Mouse (Mus musculus): ENCODE data around the gene Tpk1.

The Tpk1 gene

DNA sequence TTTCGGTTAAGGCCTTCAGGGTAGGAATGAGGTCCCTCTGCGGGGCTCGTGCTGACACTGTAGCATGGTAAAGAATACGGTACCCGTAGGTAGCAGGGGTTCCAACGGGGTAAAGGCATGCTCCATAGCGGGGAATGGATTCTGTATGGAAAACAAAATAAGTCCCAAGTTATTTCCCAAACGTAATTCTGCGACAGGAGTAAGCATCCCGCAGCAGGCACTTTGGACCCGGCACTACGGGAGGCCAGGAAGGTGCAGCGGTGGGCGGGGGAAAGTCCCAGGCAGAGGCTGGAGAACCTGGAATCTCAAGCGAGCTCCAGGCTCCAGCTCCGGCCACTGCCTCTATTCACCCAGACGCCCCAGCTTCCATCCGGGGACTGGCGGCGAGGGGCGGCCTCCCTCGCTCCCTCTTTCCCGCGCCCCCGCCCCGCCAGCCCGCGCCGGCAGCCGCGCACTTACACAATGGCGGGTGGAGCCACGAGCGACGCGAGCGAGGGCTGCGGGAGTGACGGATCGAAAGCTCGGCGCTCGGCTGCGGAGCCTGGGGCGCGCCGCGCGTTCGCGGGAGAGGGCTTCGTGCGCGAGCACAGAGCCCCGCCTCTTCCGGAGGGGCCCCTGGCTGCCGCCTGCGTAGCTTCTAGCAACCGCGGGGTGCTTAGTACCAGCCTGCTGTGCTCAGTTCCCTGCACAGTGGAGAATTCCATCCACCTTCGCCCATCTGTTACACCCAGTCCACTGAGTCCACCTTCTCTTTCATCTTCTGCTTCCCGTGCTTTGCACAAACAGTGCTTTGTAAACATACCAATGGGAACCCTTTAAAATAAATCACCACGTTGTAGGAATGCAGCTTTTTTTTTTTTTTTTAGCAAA lies at the start of gene Tpk1:
Gene Tpk1, minus strand, starts transcription at position 602 of the 870 bp plus-strand sequence.
- DNase-seq (ENCODE audit: low spot score in 2 of 2): peak; percentile 88 to 94

DNA sequence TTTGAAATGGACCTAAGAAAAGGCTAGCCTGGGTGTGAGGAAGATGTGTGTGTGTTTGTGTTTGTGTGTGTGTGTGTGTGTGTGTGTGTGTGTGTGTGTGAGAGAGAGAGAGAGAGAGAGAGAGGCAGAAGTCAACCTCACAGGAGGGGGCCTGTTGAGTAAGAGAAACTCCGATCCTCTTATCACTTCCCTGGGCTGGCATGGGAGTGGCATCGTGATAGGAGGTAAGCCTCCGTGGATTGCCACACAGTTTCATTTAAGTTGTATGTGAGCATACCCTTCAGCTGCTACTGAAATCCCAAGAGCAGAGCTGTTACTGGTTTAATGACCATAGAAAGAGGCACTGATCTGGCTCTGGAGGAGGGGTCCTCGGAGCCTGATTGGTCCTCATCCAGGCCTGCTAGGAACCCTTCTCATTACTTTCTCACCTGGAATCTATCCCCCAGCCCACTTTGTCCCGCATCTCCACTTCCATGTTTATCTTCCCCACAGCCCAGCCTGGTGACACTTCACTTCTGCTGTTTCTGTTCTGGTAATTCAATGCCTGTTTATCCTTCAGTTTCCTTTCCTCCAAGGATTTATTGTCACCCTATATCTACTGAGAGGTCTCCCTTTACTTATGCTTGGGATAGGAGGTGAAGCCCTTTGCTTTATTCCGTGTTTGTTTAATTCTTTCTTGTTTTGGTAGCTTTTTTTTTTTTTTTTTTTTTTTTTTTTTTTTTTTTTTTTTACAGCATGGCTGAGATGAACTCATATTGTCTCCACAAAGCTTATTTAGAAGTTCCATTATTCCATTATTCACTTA lies 36.9 kb upstream of the Tpk1 start:
- no peak for DNase-seq (ENCODE audit: low spot score in 2 of 2)

DNA sequence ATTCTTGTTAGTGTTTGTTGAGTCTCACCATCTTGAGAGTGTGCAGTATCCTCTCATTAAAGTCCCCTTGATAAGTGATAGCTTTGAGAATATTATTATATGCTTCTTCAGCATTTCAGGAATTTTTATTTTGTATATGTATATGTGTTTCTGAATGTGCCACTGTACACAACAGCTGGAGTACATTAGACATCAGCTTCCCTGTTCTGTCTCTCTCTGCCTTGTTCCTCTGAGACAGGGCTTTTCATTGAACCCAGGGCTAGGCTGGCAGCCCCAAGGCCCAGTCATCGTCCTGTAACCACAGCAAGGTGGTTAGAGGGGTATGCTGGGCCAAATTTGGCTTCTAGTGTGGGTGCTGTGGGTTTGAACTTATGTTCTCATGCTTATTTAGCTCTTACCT lies 25.8 kb upstream of the Tpk1 start:
- no peak for DNase-seq (ENCODE audit: low spot score in 2 of 2)

DNA sequence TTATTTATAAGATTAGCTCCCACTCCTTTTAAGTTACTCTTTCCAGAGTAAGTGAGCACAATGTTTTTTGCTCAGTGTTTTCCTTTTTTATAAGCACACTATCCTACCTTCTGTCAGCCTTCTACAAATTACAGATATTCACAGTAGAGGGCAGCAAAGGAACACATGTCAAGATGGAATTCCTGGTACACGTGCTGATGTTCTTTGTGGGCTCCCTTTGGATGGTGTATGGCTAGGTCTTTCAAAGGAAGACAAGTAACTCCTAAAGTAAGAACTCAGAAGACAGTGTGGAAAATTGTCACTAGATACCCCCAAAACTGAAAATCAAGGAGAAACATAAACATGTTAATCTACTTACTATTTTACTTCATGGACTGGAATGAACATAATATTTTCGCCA lies 19.9 kb upstream of the Tpk1 start:
- no peak for DNase-seq (ENCODE audit: low spot score in 2 of 2)

DNA sequence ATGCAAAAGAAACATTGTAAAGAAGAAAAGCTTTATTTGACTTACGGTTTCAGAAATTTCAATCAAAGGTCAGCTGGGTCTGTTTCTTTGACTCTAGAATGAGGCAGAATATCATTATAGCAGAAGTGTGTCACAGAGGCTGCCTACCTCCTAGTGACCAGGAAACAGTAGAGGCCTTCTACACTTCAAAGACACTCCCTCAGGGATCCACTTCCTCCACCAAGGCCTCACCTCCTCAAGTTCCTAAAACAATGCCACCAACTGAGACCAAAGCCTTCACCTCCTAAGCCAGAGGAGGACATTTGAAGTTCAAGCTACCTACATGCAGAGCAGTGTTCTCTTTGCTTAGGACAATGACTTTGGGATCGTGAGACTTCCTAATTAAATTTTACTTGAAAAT lies 16.5 kb upstream of the Tpk1 start:
- no peak for DNase-seq (ENCODE audit: low spot score in 2 of 2)

DNA sequence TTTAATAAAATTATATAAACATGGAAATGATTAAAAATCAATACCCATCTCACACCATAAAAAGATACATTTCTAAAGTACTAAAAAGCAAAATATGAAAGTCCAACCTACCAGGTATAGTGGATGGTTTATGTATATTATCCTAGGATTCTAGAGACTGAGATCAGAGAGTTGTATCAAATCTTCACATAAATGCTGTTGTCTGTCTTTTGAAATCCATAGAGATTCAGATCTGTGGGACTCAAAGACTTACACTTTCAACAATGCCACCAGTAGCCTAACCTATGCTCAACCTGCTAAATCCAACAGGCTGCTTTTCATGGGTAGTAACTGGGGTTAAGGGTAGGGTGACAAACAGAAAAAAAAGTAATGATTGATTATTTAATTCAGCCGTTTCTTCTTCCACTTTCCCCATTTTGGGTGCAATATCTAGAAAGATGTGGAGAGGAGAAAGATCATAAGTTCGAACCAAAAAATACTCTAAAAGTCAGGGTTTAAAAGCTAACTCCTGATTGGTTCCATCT lies 12.7 kb upstream of the Tpk1 start:
- DNase-seq (ENCODE audit: low spot score in 2 of 2): no peak

DNA sequence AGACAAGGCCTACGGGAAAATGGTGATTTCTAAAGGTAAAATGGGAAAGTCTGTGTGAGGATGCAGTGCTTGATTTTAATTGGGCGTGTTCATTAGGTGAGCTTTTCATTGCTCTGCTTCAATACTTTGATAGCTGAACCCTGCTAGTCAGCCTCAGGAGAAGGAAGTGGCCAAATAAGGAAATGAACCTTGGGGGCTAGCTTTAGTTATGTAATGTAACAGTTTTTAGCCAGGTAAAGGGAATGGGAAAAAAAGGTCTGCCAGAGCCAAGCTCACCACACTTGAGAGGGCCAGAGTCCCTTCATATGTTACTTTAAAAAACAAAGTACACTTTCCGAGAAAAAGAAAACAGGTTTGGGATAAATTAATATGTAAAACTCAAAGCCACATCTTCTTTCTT lies 11.5 kb upstream of the Tpk1 start:
- DNase-seq (ENCODE audit: low spot score in 2 of 2): no peak

DNA sequence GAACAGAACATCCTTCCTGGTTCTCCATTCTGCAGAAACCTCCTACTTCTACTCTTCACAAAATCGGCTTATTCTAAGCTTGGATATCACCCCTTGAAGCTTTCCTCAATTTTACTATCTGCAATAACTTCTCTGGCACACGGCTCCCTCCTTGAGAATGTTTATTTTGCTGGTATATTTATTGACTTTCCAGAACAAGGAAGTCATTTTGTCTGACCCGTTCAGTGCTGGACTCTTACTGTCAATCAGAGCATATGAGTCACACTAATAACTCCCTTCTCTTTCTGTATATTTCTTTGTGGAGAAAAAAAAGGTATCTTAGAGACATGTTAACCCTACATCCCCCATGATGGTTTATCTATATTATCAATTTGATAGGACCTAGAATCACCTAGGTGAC lies 10.1 kb upstream of the Tpk1 start:
- DNase-seq (ENCODE audit: low spot score in 2 of 2): no peak

DNA sequence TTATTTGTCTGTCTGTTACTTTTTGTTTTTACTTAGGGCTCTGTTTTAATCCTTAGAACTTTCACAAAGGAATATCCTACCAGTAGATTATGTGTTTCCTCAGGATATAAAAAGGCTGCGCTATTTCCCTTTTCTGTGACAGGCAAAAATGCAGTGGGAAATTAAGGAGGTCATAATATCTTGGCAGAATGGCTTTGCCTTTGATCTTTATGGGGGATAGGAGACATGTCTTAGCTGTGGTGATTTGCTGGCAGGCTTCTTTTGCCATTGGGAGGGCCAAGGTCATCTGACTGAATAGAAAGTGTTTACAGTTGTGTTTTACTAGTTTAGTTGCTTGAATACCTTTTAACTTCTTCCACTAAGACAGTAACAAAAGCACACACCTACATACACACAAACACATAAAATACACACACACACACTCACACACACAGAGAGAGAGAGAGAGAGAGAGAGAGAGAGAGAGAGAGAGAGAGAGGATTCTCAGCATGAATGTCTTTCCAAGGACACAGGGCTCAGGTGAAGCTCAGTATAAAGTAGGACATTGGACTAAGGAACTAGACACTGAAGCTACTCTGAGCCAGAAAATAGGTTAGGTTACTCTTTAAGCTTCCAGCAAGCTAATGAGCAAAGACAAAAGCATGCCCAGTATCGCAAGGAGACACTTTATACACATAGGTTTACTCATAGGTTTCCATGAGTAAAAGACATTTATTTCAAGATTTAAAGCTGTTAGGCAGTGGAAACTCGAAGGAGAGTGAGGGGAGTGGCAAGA lies 9.1 kb upstream of the Tpk1 start:
- DNase-seq (ENCODE audit: low spot score in 2 of 2): no peak

DNA sequence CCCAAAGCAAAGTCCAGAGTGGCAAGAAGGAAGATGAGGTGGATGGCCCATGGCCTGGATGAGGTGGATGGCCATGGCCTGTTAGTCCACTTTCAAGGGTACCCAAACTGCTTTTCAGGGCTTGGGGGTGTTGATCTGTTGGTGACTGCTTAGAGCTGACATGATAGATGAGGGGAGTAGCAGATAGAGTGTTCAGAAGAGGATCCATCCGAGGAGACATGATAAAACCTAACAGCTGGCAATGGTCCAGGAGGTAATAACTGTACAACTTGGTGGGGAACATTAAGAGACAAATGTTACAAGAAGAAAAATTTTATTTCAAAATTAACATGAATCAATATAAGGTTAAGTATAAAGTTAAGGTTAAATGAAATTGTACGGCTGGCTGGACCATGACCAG lies 4.9 kb upstream of the Tpk1 start:
- DNase-seq (ENCODE audit: low spot score in 2 of 2): no peak

DNA sequence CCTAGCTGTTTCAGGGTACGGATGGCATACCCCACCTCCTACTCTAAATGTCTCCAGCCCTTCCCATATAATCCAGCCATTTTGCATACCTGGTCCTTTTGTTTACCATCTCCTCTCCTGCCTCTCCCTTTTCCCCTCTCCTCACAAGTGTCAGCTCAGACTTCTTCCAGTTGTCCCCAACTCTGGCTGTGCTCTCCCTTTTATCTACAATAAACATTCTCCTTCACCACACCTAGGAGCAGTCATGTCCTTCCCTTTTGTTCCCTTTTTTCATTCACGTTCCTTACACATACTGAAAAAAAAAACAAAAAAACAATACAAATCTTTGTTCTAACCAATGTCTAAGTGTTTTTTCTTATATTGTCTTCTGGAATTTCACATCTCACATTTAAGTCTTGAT lies 1.6 kb upstream of the Tpk1 start:
- no peak for DNase-seq (ENCODE audit: low spot score in 2 of 2)

DNA sequence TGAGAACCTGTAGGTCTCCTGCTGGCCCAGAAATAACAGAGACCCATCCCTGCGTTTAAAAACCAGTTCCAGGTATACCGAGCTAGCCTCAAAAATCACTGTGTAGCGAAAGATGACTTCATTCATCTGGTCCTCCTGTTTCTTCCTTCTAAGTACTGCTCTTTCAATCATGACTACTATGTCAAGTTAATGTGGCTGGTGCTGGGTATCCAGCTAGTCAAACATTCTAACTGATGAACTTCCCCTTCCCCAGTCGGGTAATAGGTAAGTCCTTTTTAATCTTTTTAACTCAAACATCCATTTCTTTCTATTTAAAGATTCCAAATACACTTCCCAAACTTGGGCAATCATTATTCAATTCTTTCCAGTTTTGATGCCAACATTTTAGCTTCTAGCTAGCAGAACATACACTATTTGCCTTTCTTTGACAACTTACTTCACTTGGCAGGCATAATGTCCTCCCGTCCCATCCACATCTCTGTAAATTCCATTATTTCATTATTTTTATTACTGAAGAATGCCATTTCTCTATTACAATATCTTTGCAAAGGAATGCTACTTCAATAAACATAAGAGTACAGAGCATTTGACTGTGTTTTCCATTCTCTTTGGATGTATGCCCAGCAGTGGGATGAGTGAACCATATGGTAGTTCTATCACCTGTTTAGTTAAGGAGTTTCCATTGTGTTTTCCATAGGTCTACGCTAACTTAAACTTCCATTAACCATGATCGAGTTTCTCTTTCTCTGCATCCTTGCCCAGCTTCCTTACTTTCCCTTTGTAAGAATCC lies 728 bp upstream of the Tpk1 start:
- no peak for DNase-seq (ENCODE audit: low spot score in 2 of 2)

DNA sequence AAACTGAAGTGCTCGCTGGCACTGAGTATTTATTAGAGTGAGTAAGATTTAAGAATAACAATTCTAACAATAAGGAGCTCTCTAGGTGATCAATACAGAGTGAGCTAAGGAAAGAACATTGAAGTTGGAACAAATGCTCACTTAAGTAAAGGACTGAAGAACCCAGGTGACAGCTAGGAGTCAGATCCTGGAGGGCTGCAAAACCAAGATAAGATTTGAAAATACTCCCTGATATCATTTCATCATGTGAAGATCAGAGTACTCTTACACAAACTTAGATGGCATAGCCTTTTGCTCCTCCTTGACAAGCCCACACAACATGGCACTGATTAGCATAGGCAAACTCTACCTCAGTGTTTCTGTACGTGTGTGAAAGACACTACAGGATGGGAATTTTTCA lies 4.3 kb downstream of the Tpk1 start:
- DNase-seq (ENCODE audit: low spot score in 2 of 2): no peak

DNA sequence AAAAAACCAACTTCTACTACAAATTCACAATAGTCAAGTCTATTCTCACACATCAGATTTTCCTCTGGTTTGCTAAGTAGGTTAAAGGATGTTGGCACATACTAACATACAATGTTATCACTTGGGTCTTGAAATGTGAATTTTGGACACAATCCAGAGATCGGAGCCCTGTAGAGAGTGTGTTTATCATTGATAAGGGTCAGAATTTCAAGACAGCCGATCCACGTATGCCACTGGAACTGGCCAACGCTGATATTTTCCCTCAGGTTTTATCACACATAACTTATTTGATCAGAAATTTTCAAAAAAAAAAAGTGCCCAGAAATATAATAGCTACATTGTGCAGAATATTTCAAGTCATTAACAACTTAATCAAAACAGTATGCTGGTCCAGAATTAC lies 7.8 kb downstream of the Tpk1 start:
- no peak for DNase-seq (ENCODE audit: low spot score in 2 of 2)

DNA sequence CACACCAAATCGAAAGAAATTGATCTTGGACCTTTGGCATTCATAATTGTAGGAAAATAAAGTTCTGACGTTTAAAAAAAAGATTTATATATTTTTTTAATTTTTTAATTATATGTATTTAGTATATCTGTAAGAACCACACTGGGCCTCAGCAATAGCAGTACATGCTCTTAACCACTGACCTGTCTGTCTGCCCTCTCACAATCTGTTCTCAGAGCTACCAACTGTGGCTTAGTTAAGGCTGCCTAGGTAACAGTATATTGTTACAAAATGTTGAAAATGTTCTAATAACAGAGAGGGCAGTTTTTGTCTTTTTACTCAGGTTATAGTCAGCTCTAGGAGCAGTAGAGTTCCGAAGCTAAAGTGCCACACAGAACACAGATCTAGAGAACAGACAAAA lies 8.2 kb downstream of the Tpk1 start:
- no peak for DNase-seq (ENCODE audit: low spot score in 2 of 2)

DNA sequence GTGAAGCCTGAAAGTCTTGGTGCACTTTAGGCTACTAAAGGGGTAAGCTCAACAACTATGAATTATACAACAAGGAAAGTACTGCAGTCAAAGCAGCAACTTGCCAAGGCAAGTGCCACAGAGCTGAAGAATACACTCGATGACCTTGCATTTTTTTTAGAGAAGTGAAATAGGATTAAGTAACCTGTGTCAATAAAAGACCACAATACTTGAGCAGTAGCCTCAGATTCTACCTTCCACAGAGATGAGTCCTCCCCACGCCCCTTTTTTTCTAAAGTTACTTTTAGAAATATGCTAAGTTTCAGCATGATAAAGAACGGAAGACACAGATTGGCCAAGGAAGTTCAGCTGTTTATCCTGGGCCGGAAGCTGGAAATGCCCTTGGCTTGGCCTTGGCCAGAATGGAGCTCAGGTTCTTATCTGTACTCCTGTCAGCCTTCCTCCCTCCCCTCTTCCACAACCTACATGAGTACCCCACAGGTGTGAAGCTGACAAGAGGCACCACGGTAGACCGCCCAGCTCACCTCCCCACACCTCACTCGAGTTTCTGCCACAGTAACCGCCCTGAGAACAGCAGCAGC lies 11.1 kb downstream of the Tpk1 start:
- DNase-seq (ENCODE audit: low spot score in 2 of 2): no peak

DNA sequence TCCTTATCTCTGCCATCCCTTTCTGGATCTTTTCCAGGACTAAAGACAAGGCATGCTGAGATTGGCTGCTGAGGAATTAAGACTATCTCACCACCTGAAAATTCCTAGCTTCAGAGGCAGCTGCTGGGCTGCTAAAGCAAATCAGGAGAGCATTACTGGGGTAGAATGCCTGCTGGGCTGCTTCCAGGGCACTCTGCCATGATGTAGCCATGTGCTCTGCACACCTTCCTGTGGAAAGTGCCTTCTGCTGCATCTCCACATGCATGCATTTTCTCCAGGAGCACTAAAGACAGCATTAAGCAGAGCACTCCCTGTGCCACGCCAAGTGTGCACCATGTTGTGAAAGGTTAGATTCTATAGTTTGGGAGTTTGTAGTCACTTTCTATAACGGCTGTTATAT lies 16.6 kb downstream of the Tpk1 start:
- no peak for DNase-seq (ENCODE audit: low spot score in 2 of 2)

DNA sequence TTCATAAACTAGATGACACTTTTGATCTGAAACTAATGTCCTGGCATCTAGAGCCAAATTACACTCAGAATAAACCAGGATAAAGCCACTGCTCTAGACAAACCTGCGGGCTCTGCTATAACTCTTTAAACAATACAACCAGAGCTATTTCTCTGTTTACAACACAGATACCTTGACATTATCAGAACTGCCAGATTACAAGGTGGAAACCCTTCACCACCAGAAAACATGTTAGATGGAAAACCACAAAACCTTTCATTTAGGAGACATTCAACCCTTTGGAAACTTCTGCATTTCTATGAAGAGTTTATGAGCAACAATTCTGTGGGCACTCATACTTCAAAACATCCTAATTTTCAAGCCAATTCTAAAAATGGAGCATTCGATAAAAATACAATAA lies 20.4 kb downstream of the Tpk1 start:
- DNase-seq (ENCODE audit: low spot score in 2 of 2): no peak

DNA sequence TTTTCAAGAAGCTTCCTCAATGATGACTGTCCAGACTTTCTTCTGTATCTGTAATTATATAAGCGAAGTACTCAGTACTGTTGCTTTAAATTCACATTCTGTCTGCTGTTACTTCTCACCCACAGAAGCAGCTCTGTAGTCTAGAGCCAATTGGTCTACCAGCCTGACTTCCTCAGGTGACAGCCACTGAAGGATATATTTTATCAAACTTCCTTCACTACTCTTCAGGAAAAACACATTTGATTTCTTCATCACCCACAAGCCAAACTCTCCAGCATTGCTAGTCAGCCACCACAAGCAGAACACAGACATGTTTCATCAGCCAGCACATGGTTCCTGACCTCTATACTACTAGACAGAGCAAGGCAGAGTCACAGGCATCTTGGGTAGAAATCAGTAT lies 21.0 kb downstream of the Tpk1 start:
- DNase-seq (ENCODE audit: low spot score in 2 of 2): no peak

DNA sequence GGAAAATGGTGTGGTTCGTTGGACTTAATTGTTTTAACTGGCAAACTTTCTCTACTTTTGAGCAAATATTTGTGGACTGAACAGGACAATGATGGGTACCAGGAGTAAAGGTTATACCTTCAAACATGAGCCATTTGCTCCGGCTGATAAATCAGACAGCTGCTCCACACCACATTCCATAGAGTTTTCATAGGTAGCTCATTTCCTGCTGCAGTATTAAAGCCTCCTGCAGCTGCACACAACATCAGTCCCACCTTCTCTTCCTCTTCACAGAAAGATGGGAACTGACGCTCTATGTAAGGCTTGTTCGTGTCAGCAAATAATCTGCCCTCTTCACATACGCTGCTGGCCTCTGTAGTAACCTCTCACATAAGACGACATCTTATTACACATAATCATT lies 22.4 kb downstream of the Tpk1 start:
- no peak for DNase-seq (ENCODE audit: low spot score in 2 of 2)

DNA sequence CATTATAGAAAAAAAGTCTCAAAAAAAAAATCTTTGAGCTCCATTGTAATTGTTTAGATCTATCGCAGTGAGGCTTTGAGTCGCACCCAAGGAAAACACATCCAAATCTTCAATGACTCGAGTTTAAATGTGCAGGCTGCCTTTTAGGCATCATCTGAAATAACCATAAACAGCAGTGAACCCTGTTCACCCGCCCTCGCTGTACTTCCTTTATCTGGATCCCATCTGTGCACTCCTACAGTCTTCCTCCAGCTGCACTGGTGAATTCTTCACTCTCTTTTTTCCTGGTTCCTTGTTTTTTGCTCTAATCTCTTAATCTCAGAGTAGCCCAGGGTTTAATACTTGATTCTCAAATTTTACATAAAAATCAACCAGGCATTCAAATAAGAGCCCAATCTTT lies 23.7 kb downstream of the Tpk1 start:
- no peak for DNase-seq (ENCODE audit: low spot score in 2 of 2)

Data from frontal cortex, postnatal 10 days (tissue).